Mouse (Mus musculus) inflammation-experienced regulatory T-cells, adult 6 months (primary cell): ENCODE results near the gene Lrit2. TPM values are rescaled to one million over a fixed set of nuclear protein-coding genes. Genes with fewer than 3 reads are reported as not detected.

ENCODE experiments used
- ATAC-seq: one replicate; pipeline ENCODE4 v1.8.0; 2017
- polyA plus RNA-seq, 3 experiments: library from polyadenylated mRNA; unstranded; fragments of 100-300 nt; shearing (Covaris generic); gene quantifications; one replicate each; pipeline ENCODE4 v1.2.1; 2017

Gene Lrit2
- polyA plus RNA-seq = not detected

DNA sequence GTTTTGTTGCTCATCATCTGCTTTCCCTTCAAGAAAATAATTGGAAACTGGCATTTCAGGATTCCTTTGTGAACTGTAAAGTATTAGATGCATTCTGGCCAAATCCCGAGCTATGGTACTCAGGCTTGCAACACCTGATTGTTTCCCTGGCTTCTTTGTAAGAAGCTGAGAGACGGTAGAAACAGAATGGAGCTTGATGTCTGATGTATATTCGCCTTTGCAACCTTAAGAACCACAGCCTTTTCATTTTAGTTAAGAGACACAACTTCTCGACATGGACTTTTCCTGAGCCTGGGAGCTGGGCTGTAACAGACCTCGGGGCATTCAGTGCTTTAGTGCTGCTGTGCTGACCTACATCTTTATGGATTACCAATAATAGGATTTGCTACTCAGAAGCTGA, at the start of gene Lrit2:
Lrit2 (plus strand) TSS at position 301 of the 400 bp plus-strand sequence.
- ATAC-seq = no peak

GRCm38 (mm10) chr14:37027248-37027933, 40.3 kb upstream of the Lrit2 start:
- ATAC-seq = no peak

DNA sequence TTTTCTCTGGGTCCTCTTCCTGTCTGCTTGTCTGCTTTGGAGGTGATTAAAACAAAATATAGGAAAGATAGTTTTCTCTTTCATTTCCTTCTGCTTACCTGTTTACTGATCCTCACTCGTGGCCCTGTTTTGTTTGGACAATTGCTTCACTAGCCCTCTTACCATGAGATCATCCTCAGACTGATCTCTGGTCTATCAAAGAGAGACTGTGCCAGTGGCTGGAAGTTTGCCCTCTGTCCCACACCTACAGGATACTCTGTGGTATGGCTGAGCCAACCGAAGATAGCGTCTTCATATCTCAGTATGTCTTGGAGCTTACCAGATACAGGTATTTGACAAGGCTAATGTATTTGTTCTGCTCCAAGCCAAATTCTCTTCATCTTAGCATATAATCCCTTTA, 39.8 kb upstream of the Lrit2 start:
- no peak for ATAC-seq

DNA sequence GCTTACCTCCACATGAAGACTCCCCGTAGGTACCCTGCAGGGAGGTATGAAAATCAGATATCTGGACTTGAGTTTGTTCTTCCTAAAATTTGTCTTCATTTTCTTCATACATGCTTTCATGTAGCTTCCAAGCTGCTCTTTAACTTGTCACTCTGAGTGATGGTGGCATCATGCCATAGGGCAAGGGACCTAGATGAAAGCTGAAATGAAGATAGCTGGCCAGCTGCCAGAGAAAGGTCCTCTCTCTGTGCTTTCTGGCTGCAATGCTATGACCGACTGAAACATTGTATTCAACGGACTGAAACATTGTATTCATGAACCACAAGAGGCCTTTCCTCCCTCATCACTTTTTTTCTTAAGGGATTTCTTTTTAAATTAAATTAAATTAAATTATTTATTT, 39.2 kb upstream of the Lrit2 start:
- ATAC-seq = no peak

DNA sequence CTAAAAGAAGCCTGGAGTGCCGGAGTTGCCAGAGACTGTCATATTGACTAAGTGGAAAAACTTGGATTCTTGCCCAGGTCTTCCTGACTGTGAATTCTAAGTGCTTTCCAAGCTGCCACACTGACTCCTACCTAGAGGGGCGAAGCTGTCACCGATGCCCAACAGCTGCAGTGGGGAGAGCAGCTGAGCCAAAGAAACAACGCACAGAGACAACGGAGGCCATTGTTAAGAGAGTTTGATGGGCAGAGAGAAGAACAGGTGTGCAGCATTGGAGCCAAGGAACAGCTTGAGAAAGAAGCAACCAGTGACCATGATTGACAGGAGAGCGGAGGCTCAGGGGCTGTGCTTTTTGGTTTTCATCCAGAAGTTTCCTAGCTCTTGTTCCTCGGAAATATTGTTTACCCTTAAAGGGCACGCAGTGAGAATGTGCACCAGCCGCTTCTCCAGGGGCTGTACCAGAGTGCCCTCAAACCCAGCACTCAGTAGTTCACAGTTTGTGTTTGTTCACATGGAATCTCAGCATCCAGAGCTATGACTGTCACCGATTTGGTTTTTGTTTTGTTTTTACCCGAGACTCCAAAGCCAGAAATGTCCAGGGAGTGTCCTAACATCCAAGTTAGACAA, 35.1 kb upstream of the Lrit2 start:
- ATAC-seq = no peak

GRCm38 (mm10) chr14:37033241-37033640, 34.5 kb upstream of the Lrit2 start:
- ATAC-seq = peak; percentile 87

- ATAC-seq = no peak
Measured at GRCm38 (mm10) chr14:37034432-37034831, 33.3 kb upstream of the Lrit2 start.

DNA sequence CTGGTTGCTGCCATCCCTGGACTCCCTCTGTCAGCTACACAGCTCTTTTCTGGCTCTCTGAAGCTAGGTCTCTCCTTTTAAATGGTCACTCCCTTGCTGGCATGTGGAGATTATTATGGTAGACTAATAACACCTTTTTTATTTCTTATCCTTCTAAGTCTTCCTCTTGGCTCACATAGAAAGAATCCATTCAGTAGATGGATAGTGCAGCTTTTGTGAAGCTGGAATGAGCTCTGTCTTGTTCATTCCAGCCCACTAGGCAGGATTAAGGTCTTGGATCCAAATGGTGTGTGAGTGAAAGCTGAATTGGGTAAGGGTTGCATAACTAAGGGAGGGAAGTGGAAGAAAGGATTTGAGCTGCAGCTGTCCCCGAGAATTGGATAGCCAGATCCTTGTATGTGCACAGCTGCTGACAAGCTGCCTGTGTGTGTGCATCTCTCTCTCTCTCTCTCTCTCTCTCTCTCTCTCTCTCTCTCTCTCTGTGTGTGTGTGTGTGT, 18.8 kb upstream of the Lrit2 start, which contains the start of gene Rgr:
Rgr (minus strand) TSS at position 51 of the 497 bp plus-strand sequence.
- ATAC-seq = no peak

DNA sequence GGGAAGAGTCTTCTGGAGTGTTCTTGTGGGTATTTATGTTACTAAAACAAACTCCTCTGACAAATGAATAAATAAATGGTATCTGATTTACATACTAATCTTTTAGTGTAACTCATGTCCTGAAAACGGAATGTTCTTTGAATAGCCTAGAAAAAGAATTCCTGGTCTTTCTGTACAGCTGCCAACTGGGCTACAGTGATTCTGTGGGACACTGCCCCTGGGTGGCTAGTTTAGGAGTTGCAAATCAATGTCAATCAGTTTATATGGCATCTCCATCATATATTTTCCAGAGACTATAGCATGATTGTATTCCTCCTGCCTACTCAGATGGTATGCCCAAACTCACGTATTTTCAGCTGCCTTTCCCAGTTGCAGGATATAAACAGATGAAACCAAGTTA, 2.9 kb upstream of the Lrit2 start:
- no peak for ATAC-seq

DNA sequence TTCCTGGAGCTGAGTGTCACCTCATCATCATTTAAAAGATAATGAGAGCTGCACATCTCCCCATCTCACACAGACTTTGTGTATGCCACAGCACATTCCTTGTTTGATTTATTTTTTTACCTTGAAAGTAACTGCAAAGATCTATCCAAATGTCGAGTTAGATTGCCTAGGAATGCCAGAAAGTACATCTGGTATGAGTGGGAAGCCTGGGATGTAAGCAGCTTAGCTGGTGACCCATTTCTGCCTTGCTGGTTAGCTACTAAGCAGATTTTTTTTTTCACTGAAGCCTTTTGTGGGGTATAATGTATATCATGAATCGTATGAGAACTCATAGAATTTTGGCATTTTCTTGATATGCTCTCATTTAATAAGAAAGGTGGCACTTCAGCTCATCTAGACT, 1.1 kb upstream of the Lrit2 start:
- no peak for ATAC-seq

DNA sequence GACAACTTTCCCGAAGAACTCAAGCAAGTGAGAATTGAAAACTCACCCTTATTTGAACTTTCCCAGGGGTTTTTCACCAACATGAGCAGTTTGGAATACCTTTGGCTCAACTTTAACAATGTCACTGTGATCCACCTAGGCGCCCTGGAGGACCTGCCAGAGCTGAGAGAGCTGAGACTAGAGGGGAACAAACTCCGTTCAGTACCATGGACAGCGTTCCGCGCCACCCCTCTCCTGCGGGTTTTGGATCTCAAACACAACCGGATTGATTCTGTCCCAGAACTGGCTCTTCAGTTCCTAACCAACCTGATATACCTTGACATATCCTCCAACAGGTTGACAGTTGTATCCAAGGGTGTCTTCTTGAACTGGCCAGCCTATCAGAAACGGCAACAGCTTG, 787 bp downstream of the Lrit2 start:
- ATAC-seq = no peak

DNA sequence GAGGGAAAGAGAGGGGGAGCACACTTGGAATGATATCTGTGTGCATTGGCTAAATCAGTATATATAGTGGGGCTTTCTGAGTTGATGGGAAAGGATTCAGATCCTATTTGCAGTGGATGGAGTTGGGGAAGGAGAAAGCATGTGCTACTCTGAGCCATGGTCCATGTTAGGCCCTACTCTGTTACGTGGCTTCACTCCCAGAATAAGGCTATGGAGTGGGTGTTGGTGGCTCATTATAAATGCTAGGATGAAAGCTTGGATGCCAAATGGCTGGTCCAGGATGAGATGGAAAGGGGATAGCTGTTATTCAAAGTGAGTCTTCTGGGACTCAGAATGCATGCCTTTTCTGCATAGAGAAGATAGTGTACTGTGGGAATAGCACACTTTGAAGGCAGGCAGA, 13.0 kb downstream of the Lrit2 start:
- no peak for ATAC-seq

GRCm38 (mm10) chr14:37083755-37084154, 16.0 kb downstream of the Lrit2 start:
- no peak for ATAC-seq

DNA sequence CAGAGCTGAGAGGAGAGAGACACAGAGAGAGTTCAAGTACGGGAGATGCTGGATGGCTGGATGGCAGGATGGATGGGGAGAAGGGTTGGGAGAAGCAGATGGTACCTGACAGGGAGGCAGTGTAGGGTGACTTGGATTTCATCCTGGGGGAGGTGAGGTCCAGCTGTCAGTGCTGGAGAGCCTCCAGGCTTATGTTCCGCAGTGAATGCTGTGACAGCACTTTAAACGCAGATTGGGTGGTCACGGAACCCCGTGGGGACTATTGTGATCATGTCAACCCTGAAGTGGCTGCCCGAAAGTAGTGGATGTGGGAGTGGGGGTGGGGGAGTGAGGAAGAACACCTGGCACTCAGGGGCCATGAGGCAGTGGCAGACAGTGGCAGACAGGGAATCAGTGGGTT, 26.7 kb downstream of the Lrit2 start:
- ATAC-seq = no peak

DNA sequence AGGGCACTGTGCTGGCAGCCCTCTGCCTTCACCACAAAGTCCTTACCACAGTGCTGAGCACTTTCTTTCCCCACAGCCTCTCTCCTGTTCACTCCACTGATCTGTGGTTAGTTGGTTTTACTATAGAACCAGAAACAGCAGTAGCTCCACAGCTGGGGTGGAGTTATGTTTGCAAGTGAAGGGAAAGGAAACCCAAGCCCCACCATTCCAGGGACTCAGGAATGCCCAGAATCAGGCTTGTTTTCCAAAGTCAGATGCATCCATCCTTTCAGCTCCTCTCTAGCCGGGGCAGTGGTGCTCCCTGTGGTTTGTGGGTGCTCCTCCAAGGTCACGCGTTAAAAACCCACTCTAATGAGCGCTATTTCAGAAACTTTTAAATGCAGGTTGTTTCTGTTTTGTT, 27.8 kb downstream of the Lrit2 start:
- no peak for ATAC-seq

DNA sequence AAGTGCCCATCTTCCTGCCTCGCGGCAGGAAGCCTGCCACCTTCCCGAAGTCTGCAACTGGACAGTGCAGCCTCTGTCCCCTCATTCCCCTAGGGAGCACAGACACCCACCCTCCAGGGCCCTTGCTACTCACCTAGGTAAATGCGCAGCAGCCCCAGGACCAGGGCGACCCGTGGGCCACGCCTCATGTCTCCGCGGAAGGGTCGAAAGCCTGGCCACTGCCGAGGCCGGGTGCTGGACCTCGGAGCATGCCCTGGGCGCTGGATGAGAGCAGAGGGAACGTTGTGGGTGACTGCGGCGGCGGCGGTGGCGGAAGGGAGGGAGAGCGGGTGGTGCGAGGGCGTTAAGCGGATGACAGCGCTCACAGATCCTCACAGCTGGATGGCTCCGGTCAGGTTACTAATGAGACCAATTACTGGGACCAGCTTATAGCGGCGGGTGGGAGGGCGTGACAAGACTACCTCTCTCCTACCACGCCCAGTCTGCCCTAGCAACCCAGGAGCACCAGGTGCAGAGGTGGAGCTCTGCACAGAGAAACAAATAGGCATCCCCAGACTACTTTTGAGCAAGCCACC, 30.3 kb downstream of the Lrit2 start, which contains the start of gene Cdhr1:
Cdhr1 (minus strand) TSS at position 392 of the 575 bp plus-strand sequence.
- ATAC-seq = no peak

DNA sequence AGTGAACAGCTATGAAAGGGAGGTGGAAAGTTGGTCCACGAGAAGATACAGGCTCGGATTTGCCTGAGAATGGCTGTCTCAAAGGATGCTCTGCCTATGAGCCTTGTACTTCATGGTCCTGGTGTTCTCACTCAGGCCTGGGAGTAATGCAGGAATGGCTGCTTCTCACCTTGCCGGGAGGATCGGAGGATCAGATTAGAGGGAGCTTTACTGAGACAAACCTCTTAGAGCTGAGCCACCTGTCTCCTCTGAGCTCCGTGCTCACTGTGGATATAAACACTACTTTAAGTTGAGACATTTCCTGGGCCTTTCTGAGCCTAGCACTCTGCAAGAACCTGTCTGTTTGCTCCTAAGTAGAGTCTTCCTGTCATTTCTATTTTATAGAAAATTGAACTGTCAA, 33.8 kb downstream of the Lrit2 start:
- no peak for ATAC-seq

- no peak for ATAC-seq
Measured at GRCm38 (mm10) chr14:37102484-37102883, 34.8 kb downstream of the Lrit2 start.

DNA sequence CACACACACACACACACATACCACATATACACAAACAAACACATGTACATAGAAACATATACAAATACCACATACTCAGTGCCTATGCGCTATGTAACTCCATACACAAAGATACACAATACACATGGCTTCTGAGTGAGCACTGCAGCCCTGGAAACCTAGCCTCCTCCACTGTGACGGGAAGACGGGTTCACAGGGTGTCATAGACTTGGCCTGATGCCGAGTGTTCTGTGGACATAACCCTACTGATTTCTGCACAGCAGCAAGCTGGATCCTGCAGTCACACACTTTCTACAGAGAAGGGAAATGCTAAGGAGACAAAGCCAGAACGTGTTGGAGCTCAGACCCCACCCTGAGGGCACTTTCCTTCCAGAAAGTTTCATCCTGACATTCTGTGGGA, 37.0 kb downstream of the Lrit2 start:
- ATAC-seq = no peak

DNA sequence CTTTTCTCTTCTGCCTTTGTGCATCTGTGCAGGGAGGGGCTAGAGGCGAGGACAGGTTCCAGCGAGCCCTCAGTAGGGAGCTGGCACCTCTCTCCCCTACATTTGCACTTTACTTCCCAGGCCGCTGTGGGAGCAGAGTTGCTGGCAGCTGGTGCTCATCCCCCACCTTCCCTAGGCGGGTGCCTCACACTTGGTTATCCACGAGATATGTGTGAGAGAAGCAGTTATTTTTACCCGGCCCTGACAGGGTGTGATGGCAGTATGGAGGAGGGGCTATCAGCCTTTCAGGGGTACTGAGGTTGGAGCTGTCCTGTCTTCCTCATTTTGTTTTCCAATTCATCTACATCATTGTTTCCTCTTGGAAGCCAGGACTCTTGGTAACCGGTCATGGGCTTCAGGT, 38.1 kb downstream of the Lrit2 start:
- no peak for ATAC-seq

GRCm38 (mm10) chr14:37109460-37109859, 41.7 kb downstream of the Lrit2 start:
- no peak for ATAC-seq

- no peak for ATAC-seq
Measured at GRCm38 (mm10) chr14:37109975-37110374, 42.2 kb downstream of the Lrit2 start.

DNA sequence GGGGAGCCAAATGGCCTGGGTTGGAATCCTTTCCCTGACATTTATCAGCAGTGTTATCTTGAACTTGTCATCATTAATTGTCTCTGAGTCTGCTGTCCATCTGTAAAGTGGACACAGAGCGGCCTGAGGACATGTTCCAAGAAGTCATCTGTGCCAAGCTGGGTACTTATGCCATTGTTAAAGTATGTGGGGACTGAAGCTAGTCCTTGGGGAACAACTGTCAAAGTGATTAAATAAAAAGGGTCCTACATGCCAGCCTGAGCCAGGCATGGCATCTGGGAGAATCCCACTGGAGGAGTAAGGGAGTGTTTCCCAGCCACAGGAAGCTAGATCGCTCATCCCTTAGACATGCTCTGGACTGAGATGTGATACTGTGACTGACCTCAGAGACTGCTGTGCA, 42.7 kb downstream of the Lrit2 start:
- no peak for ATAC-seq

DNA sequence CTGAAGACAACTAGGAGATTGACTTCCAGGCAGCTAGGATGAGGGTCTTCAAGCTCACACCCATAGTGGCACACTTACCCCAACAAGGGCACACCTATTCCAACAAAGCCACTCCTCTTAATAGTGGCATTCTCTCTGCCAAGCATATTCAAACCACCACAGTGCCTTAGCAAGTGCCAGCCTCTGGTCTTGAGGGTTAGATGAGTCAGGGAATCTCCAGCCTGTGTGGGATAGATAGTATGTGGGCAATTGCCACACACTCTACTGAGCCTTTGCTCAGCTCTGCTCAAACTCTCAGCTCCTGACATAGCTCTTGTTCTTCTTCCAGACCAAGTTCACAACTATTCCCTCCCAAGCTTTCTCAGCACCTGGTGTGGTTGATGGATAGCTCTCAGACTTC, 43.6 kb downstream of the Lrit2 start:
- no peak for ATAC-seq
